ENCODE assay signal across 27 mouse cellular contexts in genomic region chr9:88335839-88336238, GRCm38 (mm10).
"Had no signal": no experiment of that assay in that cellular context is flagged by ENCODE, and none has a peak within 500 bp of the region (broad histone marks: within the 10 kb centered on the region; RNA-seq: fewer than 3 reads in every experiment).

No protein-coding gene starts in this region.

- H3K9me3 ChIP-seq: heart, embryonic 10.5 days; heart, embryonic 12.5 days; hindbrain, embryonic 13.5 days; hindbrain, embryonic 15.5 days; kidney, embryonic 15.5 days; limb, embryonic 13.5 days; limb, embryonic 15.5 days; liver, embryonic 12.5 days had no signal

- DNase-seq: gastrocnemius, adult 2 months; gastrocnemius, postnatal 10 days; gastrocnemius, postnatal 36 days; heart, adult 11 months; heart, adult 2 months; heart, postnatal 14 days; heart, postnatal 36 days; kidney, adult 11 months; kidney, adult 2 months; kidney, adult 9 months; kidney, postnatal 14 days; kidney, postnatal 36 days; layer of hippocampus, adult 9-11 months; layer of hippocampus, postnatal 36 days; left cerebral cortex, postnatal 4 days had no signal

- H3K4me3 ChIP-seq: gastrocnemius, adult 2 months; heart, adult 2 months; heart, embryonic 10.5 days; heart, embryonic 12.5 days; hindbrain, embryonic 13.5 days; hindbrain, embryonic 15.5 days; kidney, embryonic 15.5 days; limb, embryonic 13.5 days; limb, embryonic 15.5 days; liver, embryonic 12.5 days had no signal

- H3K9ac ChIP-seq: heart, embryonic 12.5 days; hindbrain, embryonic 13.5 days; hindbrain, embryonic 15.5 days; kidney, embryonic 15.5 days; limb, embryonic 13.5 days; limb, embryonic 15.5 days; liver, embryonic 12.5 days; liver, embryonic 14.5 days had no signal

- H3K27ac ChIP-seq: gastrocnemius, adult 2 months; heart, adult 2 months; heart, embryonic 10.5 days; hindbrain, embryonic 13.5 days; hindbrain, embryonic 15.5 days; hindbrain, postnatal 0 days; kidney, embryonic 15.5 days; kidney, postnatal 0 days; limb, embryonic 13.5 days; limb, embryonic 15.5 days; liver, embryonic 12.5 days; liver, embryonic 14.5 days had no signal

- H3K4me2 ChIP-seq: heart, embryonic 12.5 days; hindbrain, embryonic 13.5 days; hindbrain, embryonic 15.5 days; kidney, embryonic 15.5 days; limb, embryonic 13.5 days; limb, embryonic 15.5 days; liver, embryonic 12.5 days had no signal

- H3K36me3 ChIP-seq: heart, embryonic 10.5 days; heart, embryonic 12.5 days; hindbrain, embryonic 13.5 days; hindbrain, embryonic 15.5 days; kidney, embryonic 15.5 days; limb, embryonic 13.5 days; limb, embryonic 15.5 days; liver, embryonic 12.5 days had no signal

- H3K27me3 ChIP-seq: heart, embryonic 12.5 days; hindbrain, embryonic 15.5 days; limb, embryonic 15.5 days; liver, embryonic 12.5 days had no signal

- ATAC-seq: hindbrain, postnatal 0 days; intestine, embryonic 16.5 days; liver, embryonic 12.5 days had no signal

- H3K4me1 ChIP-seq: heart, embryonic 10.5 days; heart, embryonic 12.5 days; kidney, embryonic 15.5 days; liver, embryonic 12.5 days had no signal
